Mouse (Mus musculus): ENCODE measurements around the gene Tspan2. TPM values are rescaled to one million over a fixed set of nuclear protein-coding genes. Genes with fewer than 3 reads are reported as not detected.

Gene Tspan2
- 100 to 1,000 TPM; 120 to 140 TPM for total RNA-seq (2021)
- long read RNA-seq, experiment 1, full-length matches to known transcripts, result 15 of 51 reads
- long read RNA-seq, experiment 1, partial matches to known transcripts, result 0 of 51 reads
- long read RNA-seq, experiment 1, other reads (novel, unspliced or antisense), result 36 of 51 reads
- long read RNA-seq, experiment 2, full-length matches to known transcripts, result 19 of 50 reads
- long read RNA-seq, experiment 2, partial matches to known transcripts, result 1 of 50 reads
- long read RNA-seq, experiment 2, other reads (novel, unspliced or antisense), result 30 of 50 reads

- peak; percentile 25 to 37 for DNase-seq (ENCODE audit: low spot score in 2 of 2)
Observed at GRCm38 (mm10) chr3:102734313-102735030, at the start of gene Tspan2. Gene Tspan2, plus strand, starts transcription at chr3:102734529.

GRCm38 (mm10) chr3:102686861-102687260 lies 47.5 kb upstream of the Tspan2 start:
- DNase-seq (ENCODE audit: low spot score in 2 of 2), result no peak

GRCm38 (mm10) chr3:102687852-102688251 lies 46.5 kb upstream of the Tspan2 start:
- DNase-seq (ENCODE audit: low spot score in 2 of 2), result no peak

- DNase-seq (ENCODE audit: low spot score in 2 of 2), result peak; percentile 64 to 73
Observed at GRCm38 (mm10) chr3:102691802-102692484, 42.4 kb upstream of the Tspan2 start.

- no peak for DNase-seq (ENCODE audit: low spot score in 2 of 2)
Observed at GRCm38 (mm10) chr3:102692758-102693325, 41.5 kb upstream of the Tspan2 start.

- DNase-seq (ENCODE audit: low spot score in 2 of 2), result no peak
Observed at GRCm38 (mm10) chr3:102698127-102698526, 36.2 kb upstream of the Tspan2 start.

- DNase-seq (ENCODE audit: low spot score in 2 of 2), result no peak
Observed at GRCm38 (mm10) chr3:102701303-102701702, 33.0 kb upstream of the Tspan2 start.

GRCm38 (mm10) chr3:102701902-102702544 lies 32.3 kb upstream of the Tspan2 start:
- peak in 1 of 2 experiments; percentile 41 for DNase-seq (ENCODE audit: low spot score in 2 of 2)

GRCm38 (mm10) chr3:102704001-102704401 lies 30.3 kb upstream of the Tspan2 start:
- peak in 1 of 2 experiments; percentile 17 for DNase-seq (ENCODE audit: low spot score in 2 of 2)

- no peak for DNase-seq (ENCODE audit: low spot score in 2 of 2)
Observed at GRCm38 (mm10) chr3:102708599-102708998, 25.7 kb upstream of the Tspan2 start.

- DNase-seq (ENCODE audit: low spot score in 2 of 2), result peak; percentile 71 to 85
Observed at GRCm38 (mm10) chr3:102715066-102715584, 19.2 kb upstream of the Tspan2 start.

GRCm38 (mm10) chr3:102715839-102716238 lies 18.5 kb upstream of the Tspan2 start:
- no peak for DNase-seq (ENCODE audit: low spot score in 2 of 2)

- no peak for DNase-seq (ENCODE audit: low spot score in 2 of 2)
Observed at GRCm38 (mm10) chr3:102717586-102718285, 16.6 kb upstream of the Tspan2 start.

GRCm38 (mm10) chr3:102723154-102723553 lies 11.2 kb upstream of the Tspan2 start:
- DNase-seq (ENCODE audit: low spot score in 2 of 2), result no peak

GRCm38 (mm10) chr3:102723841-102724570 lies 10.3 kb upstream of the Tspan2 start:
- DNase-seq (ENCODE audit: low spot score in 2 of 2), result no peak

GRCm38 (mm10) chr3:102724798-102725459 lies 9.4 kb upstream of the Tspan2 start:
- DNase-seq (ENCODE audit: low spot score in 2 of 2), result no peak

- no peak for DNase-seq (ENCODE audit: low spot score in 2 of 2)
Observed at GRCm38 (mm10) chr3:102729416-102729815, 4.9 kb upstream of the Tspan2 start.

GRCm38 (mm10) chr3:102731112-102731511 lies 3.2 kb upstream of the Tspan2 start:
- no peak for DNase-seq (ENCODE audit: low spot score in 2 of 2)

GRCm38 (mm10) chr3:102732619-102733018 lies 1.7 kb upstream of the Tspan2 start:
- no peak for DNase-seq (ENCODE audit: low spot score in 2 of 2)

All from layer of hippocampus, postnatal 14 days (tissue).